Mouse (Mus musculus): ENCODE data around the gene Cr1l. TPM values are rescaled to one million over a fixed set of nuclear protein-coding genes. Genes with fewer than 3 reads are reported as not detected.

Gene Cr1l
- polyA plus RNA-seq, 1 experiment from 2014 or later = 76.7 TPM

- ATAC-seq (ENCODE audit: borderline replicate concordance, extremely low read depth, low FRiP score, low TSS enrichment) = peak; percentile 98
- peak within 1 kb of the TSS; percentile 67 for H3K4me2 ChIP-seq
- no peaks in the 10 kb centered on the region for H3K9me3 ChIP-seq
- H3K36me3 ChIP-seq = 0 out of 2 replicates have a peak, but pooled peaks cover 8% of the 10 kb centered on the region
- H3K9ac ChIP-seq = peak within 1 kb of the TSS; percentile 34
- H3K27me3 ChIP-seq = no peaks in the 10 kb centered on the region
- no peaks in the 10 kb centered on the region for H3K4me1 ChIP-seq
- peak within 1 kb of the TSS; percentile 35; the same call in 1 of the 2 replicates for H3K27ac ChIP-seq
- peak within 1 kb of the TSS; percentile 44 for H3K4me3 ChIP-seq
- WGBS = 3% methylated on average over 14 of the region's 14 CpGs
These were observed 39.1 kb downstream of the Cr1l start, which contains the start of gene Cd46 for GRCm38 (mm10) chr1:195092220-195092720. Gene Cd46 (minus strand): TSS chr1:195092249.

- Histone ChIP-seq H3K27me3 (no peaks in the 10 kb centered on the region), H3K4me1 (no peaks in the 10 kb centered on the region), H3K4me3 (peak overlapping the region; percentile 44), H3K27ac (peak overlapping the region; percentile 35; the same call in 1 of the 2 replicates), H3K9me3 (no peaks in the 10 kb centered on the region), H3K4me2 (peak overlapping the region; percentile 67), H3K36me3 (0 out of 2 replicates have a peak, but pooled peaks cover 4% of the 10 kb centered on the region), H3K9ac (peak overlapping the region; percentile 34)
- ATAC-seq (ENCODE audit: borderline replicate concordance, extremely low read depth, low FRiP score, low TSS enrichment) = peak; percentile 87
- whole genome bisulfite sequencing = 21% methylated on average over 11 of the region's 11 CpGs
These were observed 39.6 kb downstream of the Cr1l start for GRCm38 (mm10) chr1:195091699-195092219.

GRCm38 (mm10) chr1:195082142-195082541 lies 49.2 kb downstream of the Cr1l start:
- Histone ChIP-seq H3K4me2 (no peak overlapping the region), H3K9me3 (no peaks in the 10 kb centered on the region), H3K27ac (no peak overlapping the region), H3K4me3 (no peak overlapping the region), H3K36me3 (no peaks in the 10 kb centered on the region), H3K4me1 (no peaks in the 10 kb centered on the region), H3K9ac (no peak overlapping the region), H3K27me3 (no peaks in the 10 kb centered on the region)
- no peak for ATAC-seq (ENCODE audit: borderline replicate concordance, extremely low read depth, low FRiP score, low TSS enrichment)

Other genes with a start within 250 kb of the Cr1l start
- 179 and 183 TPM in 2 replicates for gene Cd34, start 192.8 kb downstream of the Cr1l start, polyA plus RNA-seq (2015; fragmentation: Nextera tagmentation; extraction: Ambion mirVana)
- 0.64 and 1.3 TPM in 2 replicates for gene Cd46, start 39.3 kb downstream of the Cr1l start, polyA plus RNA-seq (2015; fragmentation: Nextera tagmentation; extraction: Ambion mirVana)
- 0.16 and 0.60 TPM in 2 replicates for gene Cr2, start 45.1 kb upstream of the Cr1l start, polyA plus RNA-seq (2015; fragmentation: Nextera tagmentation; extraction: Ambion mirVana)